Mouse (Mus musculus) heart, postnatal 36 days (tissue): ENCODE data around the gene Slc7a6. TPM values are rescaled to one million over a fixed set of nuclear protein-coding genes. Genes with fewer than 3 reads are reported as not detected.

Source experiments
- total RNA-seq, 2 experiments: library from RNA; stranded (reverse); gene quantifications; 2 replicates each; pipeline ENCODE4 v1.2.3; 2021

Slc7a6 gene
- total RNA-seq, 2 experiments from 2014 or later = 11.4 to 12.3 TPM

Other genes with a start within 250 kb of the Slc7a6 start
- under 1 TPM in 1 of 2 experiments, not detected in 1; 0.43 TPM for gene Ctrl, start 235.0 kb upstream of the Slc7a6 start, total RNA-seq
- gene Psmb10, start 230.4 kb upstream of the Slc7a6 start, total RNA-seq = 10 to 100 TPM; 63.6 to 72.7 TPM
- gene Lcat, start 225.5 kb upstream of the Slc7a6 start, total RNA-seq = 1 to 10 TPM; 1.0 to 1.1 TPM
- gene Slc12a4, start 202.8 kb upstream of the Slc7a6 start, total RNA-seq = 10 to 100 TPM; 48.0 to 50.3 TPM
- not detected for gene Dpep3, start 189.4 kb upstream of the Slc7a6 start, total RNA-seq
- gene Dus2, start 177.5 kb upstream of the Slc7a6 start, total RNA-seq = 1 to 10 TPM; 7.4 to 7.6 TPM
- gene Dpep2nb, start 162.9 kb upstream of the Slc7a6 start, total RNA-seq = not detected
- gene Ddx28, start 157.0 kb upstream of the Slc7a6 start, total RNA-seq = 10 to 100 TPM; 10.5 to 11.8 TPM
- gene Nfatc3, start 110.0 kb upstream of the Slc7a6 start, total RNA-seq = 10 to 100 TPM; 20.1 to 20.7 TPM
- gene Esrp2, start 31.9 kb upstream of the Slc7a6 start, total RNA-seq = under 1 TPM; 0.31 to 0.46 TPM
- 1 to 10 TPM; 9.3 to 9.9 TPM for gene Pla2g15, start 18.5 kb upstream of the Slc7a6 start, total RNA-seq
- 10 to 100 TPM in 1 of 2 experiments, 1 to 10 TPM in 1; 9.0 to 10.8 TPM for gene Slc7a6os, start 42.1 kb downstream of the Slc7a6 start, total RNA-seq
- 10 to 100 TPM; 24.5 to 26.8 TPM for gene Prmt7, start 42.1 kb downstream of the Slc7a6 start, total RNA-seq
- gene Smpd3, start 169.1 kb downstream of the Slc7a6 start, total RNA-seq = 1 to 10 TPM; 3.1 to 3.5 TPM
- gene Zfp90, start 246.5 kb downstream of the Slc7a6 start, total RNA-seq = 1 to 10 TPM; 2.8 to 3.7 TPM